Mouse (Mus musculus) hindbrain, embryonic 13.5 days (tissue): Measurements from ENCODE around the gene Focad. TPM values are rescaled to one million over a fixed set of nuclear protein-coding genes. Genes with fewer than 3 reads are reported as not detected.

Experiments used
- ATAC-seq: fragments of 200-750 bp; cut with Nextera tagmentation; 2 replicates; pipeline ENCODE4 v1.8.0; 2017; ENCODE audit warnings: moderate TSS enrichment; ENCODE audit not compliant: low FRiP score
- H3K27ac ChIP-seq: fragments of 300-500 bp; sonication (generic); 2 replicates; pipeline ENCODE4 v1.5.1; 2015; ENCODE audit warnings: inconsistent platforms, mild to moderate bottlenecking, moderate library complexity
- H3K27me3 ChIP-seq: fragments of 300-500 bp; sonication (generic); 2 replicates; pipeline ENCODE4 v1.6.1; 2015; ENCODE audit warnings: mild to moderate bottlenecking, inconsistent platforms
- H3K36me3 ChIP-seq: fragments of 300-500 bp; sonication (generic); 2 replicates; pipeline ENCODE4 v1.6.1; 2015; ENCODE audit warnings: mild to moderate bottlenecking, inconsistent platforms
- H3K4me1 ChIP-seq: fragments of 300-500 bp; sonication (generic); replicated peaks from 2 replicates; pipeline ENCODE4 v1.6.1; 2015; ENCODE audit warnings: inconsistent platforms
- H3K4me2 ChIP-seq: fragments of 300-500 bp; sonication (generic); 2 replicates; pipeline ENCODE4 v1.6.1; 2015; ENCODE audit warnings: inconsistent platforms, mild to moderate bottlenecking, moderate library complexity
- H3K4me3 ChIP-seq: fragments of 300-500 bp; sonication (generic); 2 replicates; pipeline ENCODE4 v1.5.1; 2015; ENCODE audit warnings: mild to moderate bottlenecking, inconsistent platforms
- H3K9ac ChIP-seq: fragments of 300-500 bp; sonication (generic); 2 replicates; pipeline ENCODE4 v1.6.1; 2015; ENCODE audit warnings: mild to moderate bottlenecking, inconsistent platforms
- H3K9me3 ChIP-seq: fragments of 300-500 bp; sonication (generic); 2 replicates; pipeline ENCODE4 v1.6.1; 2016; ENCODE audit warnings: inconsistent platforms
- WGBS: fragments of 180-500 bp; shearing (Covaris S2); methylation state at CpG from one replicate; pipeline ENCODE4 v1.1.7; 2015; 5-methylcytosine and 5-hydroxymethylcytosine counted together
- polyA plus RNA-seq: library from polyadenylated mRNA; unstranded; fragments of >200 nt; fragmentation: Nextera tagmentation; extraction: Ambion mirVana; gene quantifications from 2 replicates; pipeline ENCODE4 v1.2.1, GENCODE M21; 2015

Gene Focad
- polyA plus RNA-seq = 10.2 and 11.2 TPM in 2 replicates

DNA sequence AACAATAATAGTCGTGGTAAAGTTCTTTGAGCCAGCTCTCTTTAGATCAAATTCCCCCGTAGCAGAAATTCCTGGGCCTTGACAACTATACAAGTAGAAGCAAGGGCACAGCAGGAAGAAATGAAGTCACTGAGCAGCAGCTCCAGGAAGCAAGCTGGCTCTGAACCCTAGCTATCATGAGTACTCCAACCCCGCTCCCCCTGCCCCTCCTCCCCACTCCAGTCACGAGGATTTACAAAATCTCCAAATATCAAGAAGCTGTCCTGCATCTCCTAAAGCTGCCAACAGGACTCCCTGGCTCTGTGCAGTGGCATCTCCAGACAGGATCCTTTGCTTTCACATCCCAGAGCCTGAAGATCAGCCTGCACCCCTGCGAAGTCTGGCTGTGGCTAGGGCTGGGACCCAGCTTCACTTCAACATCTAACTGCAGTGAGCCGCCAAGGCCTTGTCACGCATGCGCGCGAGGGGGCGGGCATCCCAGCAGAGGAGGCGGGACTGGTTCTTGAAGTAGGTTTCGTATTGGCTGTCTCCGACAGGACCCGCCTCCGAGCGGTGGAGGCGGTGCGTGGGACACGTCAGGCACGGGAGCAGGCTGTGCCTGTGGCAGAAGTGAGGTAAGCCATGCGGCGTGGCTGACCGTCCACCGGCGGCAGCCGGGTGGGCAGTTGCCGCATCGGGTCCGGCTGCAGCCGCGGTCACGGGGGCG, at the start of gene Focad:
Gene Focad, plus strand, starts transcription at position 568 of the 706 bp plus-strand sequence.
- peak; percentile 100 for ATAC-seq

DNA sequence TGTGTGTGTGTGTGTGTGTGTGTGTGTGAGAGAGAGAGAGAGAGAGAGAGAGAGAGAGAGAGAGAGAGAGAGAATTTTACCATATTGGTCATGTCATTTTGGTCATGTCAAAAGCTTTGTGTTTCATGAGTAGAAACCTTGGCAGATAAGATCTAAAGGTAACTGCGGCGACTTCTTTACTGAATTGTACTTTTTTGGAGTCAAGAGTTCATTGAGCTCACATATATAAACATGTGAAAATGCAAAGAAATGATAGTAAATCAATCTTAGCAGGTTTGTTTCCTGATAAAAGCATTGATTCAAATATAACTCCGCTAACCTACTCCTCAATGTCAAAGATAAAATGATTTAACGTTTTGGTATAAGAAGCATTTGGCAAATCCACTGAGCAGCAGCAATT, 49.3 kb upstream of the Focad start:
- no peak overlapping the region for H3K4me2 ChIP-seq
- 90% methylated on average over 4 of the region's 4 CpGs for WGBS
- no peaks in the 10 kb centered on the region for H3K36me3 ChIP-seq
- 0 out of 2 replicates have a peak, but pooled peaks cover 6% of the 10 kb centered on the region for H3K9me3 ChIP-seq
- H3K4me1 ChIP-seq = no peaks in the 10 kb centered on the region
- no peak overlapping the region for H3K9ac ChIP-seq
- no peak for ATAC-seq
- H3K4me3 ChIP-seq = no peak overlapping the region
- no peaks in the 10 kb centered on the region for H3K27me3 ChIP-seq
- no peak overlapping the region for H3K27ac ChIP-seq

More for the DNA sequence above, at the start of gene Focad:
- Histone ChIP-seq H3K36me3 (no peaks in the 10 kb centered on the region), H3K27ac (peak within 1 kb of the TSS; percentile 80), H3K4me2 (peak within 1 kb of the TSS; percentile 89), H3K9ac (peak within 1 kb of the TSS; percentile 85), H3K4me3 (peak within 1 kb of the TSS; percentile 84), H3K9me3 (no peaks in the 10 kb centered on the region), H3K4me1 (peaks cover 8% of the 10 kb centered on the region), H3K27me3 (no peaks in the 10 kb centered on the region)
- under 1% methylated on average over 34 of the region's 34 CpGs for WGBS

DNA sequence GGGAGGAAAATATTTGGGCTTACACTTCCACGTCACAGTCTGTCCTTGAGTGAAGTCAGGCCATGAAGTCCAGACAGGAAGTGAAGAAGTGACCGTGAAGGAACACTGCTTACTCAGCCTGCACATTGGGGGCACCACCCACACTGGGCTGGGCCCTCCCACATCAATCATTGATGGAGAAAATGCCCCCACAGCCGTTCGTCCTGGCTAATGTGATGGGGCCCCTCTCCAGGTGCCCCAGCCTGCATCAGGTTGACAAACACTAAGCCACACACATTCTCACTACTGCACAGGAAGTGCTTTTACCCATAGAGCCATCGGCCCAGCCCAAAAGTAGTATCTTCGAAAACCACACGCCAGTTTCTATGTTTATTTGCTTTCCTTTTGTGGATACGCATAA, 48.1 kb upstream of the Focad start:
- H3K4me3 ChIP-seq = no peak overlapping the region
- H3K36me3 ChIP-seq = no peaks in the 10 kb centered on the region
- 0 out of 2 replicates have a peak, but pooled peaks cover 6% of the 10 kb centered on the region for H3K9me3 ChIP-seq
- H3K4me2 ChIP-seq = no peak overlapping the region
- H3K27me3 ChIP-seq = no peaks in the 10 kb centered on the region
- no peak overlapping the region for H3K27ac ChIP-seq
- no peak overlapping the region for H3K9ac ChIP-seq
- H3K4me1 ChIP-seq = no peaks in the 10 kb centered on the region
- no peak for ATAC-seq
- 77% methylated on average over 8 of the region's 8 CpGs for WGBS

DNA sequence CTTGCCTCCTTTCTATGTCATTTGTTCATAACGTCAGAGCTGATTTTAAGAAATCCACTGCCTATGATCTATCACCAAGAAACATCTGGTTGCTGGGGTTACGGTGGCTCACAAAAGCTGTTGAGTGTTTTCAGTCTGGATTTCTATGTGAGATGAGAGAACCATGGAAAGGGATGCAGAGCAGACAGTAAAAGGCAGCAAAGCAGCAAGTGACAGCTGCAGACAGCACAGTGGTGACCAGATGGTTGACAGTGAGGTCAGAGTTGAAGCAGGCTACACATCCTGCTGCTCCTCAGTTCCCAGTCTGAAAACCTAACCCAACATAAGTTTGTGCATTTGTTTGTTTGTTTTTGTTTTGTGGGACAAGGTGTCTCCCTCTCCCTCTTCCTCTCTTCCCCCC, 19.0 kb upstream of the Focad start:
- H3K9me3 ChIP-seq = no peaks in the 10 kb centered on the region
- H3K4me1 ChIP-seq = no peaks in the 10 kb centered on the region
- 72% methylated on average over 2 of the region's 2 CpGs for WGBS
- H3K36me3 ChIP-seq = no peaks in the 10 kb centered on the region
- H3K27me3 ChIP-seq = no peaks in the 10 kb centered on the region
- H3K4me2 ChIP-seq = no peak overlapping the region
- H3K9ac ChIP-seq = no peak overlapping the region
- H3K4me3 ChIP-seq = no peak overlapping the region
- ATAC-seq = no peak
- no peak overlapping the region for H3K27ac ChIP-seq

DNA sequence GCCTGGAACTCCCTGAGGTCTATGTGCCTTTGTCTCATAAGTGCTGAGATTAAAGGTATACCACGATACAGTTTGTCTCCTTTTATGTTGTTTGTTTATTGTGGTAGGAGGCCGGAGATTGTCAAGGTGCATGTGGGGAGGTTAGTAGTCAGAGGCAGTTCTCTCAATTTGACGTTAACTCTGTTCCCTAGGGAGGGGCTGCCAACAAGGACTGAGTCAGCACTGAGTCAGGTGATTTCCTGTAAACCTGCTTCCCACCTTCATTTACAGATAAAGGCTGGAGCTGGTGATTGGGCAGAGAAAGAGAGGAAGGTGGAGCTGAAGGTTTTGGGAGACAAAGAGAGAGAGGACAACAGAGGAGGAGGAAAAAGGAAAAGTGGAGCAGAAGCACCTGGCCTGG, 15.4 kb upstream of the Focad start:
- Histone ChIP-seq H3K4me1 (no peaks in the 10 kb centered on the region), H3K36me3 (no peaks in the 10 kb centered on the region), H3K27ac (no peak overlapping the region), H3K27me3 (no peaks in the 10 kb centered on the region), H3K9me3 (no peaks in the 10 kb centered on the region), H3K4me3 (no peak overlapping the region), H3K9ac (no peak overlapping the region), H3K4me2 (no peak overlapping the region)
- WGBS = 74% methylated on average over 3 of the region's 3 CpGs
- ATAC-seq = no peak

DNA sequence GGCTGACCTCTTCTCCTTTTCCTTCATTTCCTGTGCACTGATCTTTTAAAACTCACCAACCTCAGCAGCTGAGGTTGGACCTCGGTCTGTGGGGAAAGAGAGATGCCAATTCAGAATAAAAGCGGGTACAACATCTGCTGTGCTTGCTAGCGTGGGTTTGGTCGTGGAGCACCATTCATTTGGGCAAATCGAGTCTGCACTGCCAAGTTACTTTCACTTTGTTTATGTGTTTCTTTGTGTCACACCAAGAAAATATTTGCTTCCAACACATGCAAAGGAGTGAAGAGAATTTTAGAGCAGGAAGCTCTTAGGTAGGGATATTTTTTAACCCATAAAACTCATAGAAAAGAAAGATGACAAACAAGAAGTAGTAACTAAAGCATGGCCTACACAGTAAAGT, 13.0 kb upstream of the Focad start:
- H3K9ac ChIP-seq = no peak overlapping the region
- no peaks in the 10 kb centered on the region for H3K4me1 ChIP-seq
- H3K4me3 ChIP-seq = no peak overlapping the region
- ATAC-seq = no peak
- H3K9me3 ChIP-seq = no peaks in the 10 kb centered on the region
- 74% methylated on average over 5 of the region's 5 CpGs for WGBS
- no peaks in the 10 kb centered on the region for H3K27me3 ChIP-seq
- no peak overlapping the region for H3K27ac ChIP-seq
- H3K36me3 ChIP-seq = no peaks in the 10 kb centered on the region
- H3K4me2 ChIP-seq = no peak overlapping the region

DNA sequence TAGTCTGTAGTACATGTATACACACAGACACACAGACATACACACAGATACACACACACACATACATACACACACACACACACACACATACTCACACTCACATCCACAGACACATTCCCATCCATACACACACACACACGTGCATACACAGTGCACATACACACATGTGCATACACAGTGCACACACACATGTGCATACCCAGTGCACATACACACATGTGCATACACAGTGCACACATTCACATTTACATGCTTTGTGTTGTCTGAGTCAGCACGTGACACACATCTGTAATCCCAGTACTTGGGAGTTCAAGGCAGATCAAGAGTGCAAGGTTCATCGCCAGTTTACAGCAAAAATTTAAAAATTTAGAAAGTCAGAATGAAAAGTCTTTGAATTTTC, 12.5 kb upstream of the Focad start:
- H3K27me3 ChIP-seq = no peaks in the 10 kb centered on the region
- no peak overlapping the region for H3K27ac ChIP-seq
- no peak for ATAC-seq
- H3K36me3 ChIP-seq = no peaks in the 10 kb centered on the region
- no peaks in the 10 kb centered on the region for H3K4me1 ChIP-seq
- H3K9me3 ChIP-seq = no peaks in the 10 kb centered on the region
- no peak overlapping the region for H3K9ac ChIP-seq
- no peak overlapping the region for H3K4me2 ChIP-seq
- H3K4me3 ChIP-seq = no peak overlapping the region
- WGBS = 92% methylated on average over 3 of the region's 3 CpGs

DNA sequence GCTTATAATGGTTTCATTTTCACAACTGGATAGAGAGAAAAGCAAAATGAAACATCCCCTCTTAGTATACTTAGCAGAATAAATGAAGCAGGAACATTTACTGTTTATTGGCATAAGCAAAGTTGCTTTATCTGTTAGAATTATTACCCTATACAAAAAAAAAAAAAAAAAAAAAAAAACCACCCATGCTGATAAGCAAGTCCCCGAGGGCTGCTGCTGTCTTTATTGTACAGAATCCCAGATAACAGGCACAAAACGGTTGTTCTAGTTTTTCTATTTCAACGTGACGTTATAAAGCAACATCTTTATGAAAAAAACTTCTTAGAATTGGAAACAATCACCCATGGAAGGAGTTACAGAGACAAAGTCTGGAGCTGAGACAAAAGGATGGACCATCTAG, 12.0 kb upstream of the Focad start:
- Histone ChIP-seq H3K4me3 (no peak overlapping the region), H3K27me3 (no peaks in the 10 kb centered on the region), H3K27ac (no peak overlapping the region), H3K4me1 (no peaks in the 10 kb centered on the region), H3K9me3 (no peaks in the 10 kb centered on the region), H3K36me3 (no peaks in the 10 kb centered on the region), H3K4me2 (no peak overlapping the region), H3K9ac (no peak overlapping the region)
- no peak for ATAC-seq
- WGBS = 87% methylated on average over 4 of the region's 4 CpGs

DNA sequence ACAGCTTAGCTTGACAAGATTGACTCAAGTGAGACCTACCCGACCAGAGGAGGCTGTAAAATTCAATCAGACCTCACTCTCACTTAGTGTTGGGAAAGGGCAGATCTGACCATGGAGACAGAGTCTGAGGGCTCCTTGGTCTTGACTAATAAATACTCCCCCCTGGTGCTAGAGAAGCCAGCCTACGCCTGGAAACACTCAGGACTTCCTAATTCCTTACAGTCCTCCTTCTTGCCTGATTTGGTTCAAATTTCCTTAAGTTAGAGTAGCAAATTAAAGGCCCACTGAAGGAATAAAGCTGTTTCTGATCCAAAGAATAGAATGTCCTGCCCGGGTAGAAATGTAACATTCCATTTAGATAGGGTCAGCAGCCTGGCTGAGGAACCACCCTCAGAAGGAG, 10.6 kb upstream of the Focad start:
- Histone ChIP-seq H3K9me3 (no peaks in the 10 kb centered on the region), H3K4me3 (no peak overlapping the region), H3K4me2 (no peak overlapping the region), H3K9ac (no peak overlapping the region), H3K4me1 (no peaks in the 10 kb centered on the region), H3K36me3 (no peaks in the 10 kb centered on the region), H3K27me3 (no peaks in the 10 kb centered on the region), H3K27ac (no peak overlapping the region)
- ATAC-seq = no peak
- 80% methylated on average over 3 of the region's 3 CpGs for WGBS

DNA sequence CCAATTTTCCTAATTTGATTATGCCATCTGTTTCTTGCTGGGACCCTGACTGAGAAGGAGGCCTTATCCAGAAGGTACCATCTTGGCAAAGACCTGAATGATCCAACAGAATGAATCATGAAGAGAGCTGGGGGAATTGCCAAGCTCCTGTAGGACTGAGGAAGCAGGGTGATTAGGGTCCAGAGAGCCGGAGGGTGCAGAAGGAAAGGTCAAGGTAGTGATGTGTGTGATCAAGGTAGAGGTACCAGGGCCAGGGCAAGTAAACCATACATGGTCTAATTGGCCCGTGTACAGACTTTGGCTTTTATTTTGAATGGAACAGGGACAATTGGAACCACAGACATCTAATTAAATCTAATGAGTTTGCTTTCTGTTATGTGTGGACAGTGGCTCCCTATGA, 4.1 kb upstream of the Focad start:
- H3K4me2 ChIP-seq = no peak overlapping the region
- no peak overlapping the region for H3K9ac ChIP-seq
- no peaks in the 10 kb centered on the region for H3K27me3 ChIP-seq
- no peak overlapping the region for H3K27ac ChIP-seq
- WGBS = 64% methylated on average over 2 of the region's 2 CpGs
- no peak for ATAC-seq
- H3K36me3 ChIP-seq = no peaks in the 10 kb centered on the region
- peaks cover 8% of the 10 kb centered on the region for H3K4me1 ChIP-seq
- no peaks in the 10 kb centered on the region for H3K9me3 ChIP-seq
- no peak overlapping the region for H3K4me3 ChIP-seq

DNA sequence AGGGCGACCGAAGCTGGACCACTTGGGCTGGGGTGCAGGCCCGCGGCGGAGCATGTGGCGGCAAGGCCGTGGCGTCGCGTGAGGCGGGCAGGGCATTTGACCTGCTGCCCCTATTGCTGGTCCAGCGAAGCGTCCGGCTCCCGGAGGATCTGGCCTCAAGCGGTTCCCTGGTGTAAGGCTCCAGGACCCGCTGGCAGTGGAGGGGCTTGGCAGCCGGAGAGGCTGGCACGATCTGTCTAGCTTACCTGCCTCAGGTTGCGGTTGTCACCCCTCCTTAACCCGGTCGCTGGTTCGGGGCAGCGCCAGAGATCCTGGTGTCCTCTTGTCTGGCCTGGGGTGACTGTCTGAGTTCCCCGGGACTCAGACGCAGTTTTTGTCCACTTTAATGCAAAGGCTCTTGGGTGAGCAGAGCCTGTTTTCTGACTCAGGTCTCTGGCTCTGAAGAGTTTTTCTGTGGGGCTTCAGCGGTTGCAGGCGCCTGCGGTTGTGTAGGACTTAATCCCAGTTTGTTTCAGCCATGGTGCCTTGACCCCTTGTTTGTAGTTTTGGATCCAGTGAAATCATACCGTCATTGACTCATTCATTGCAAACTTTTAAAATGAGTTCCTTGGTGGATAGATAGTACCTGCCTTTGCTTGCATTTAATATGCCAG, 465 bp downstream of the Focad start:
- no peak for ATAC-seq
- peak overlapping the region; percentile 89 for H3K4me2 ChIP-seq
- no peaks in the 10 kb centered on the region for H3K9me3 ChIP-seq
- peak overlapping the region; percentile 80 for H3K27ac ChIP-seq
- H3K36me3 ChIP-seq = no peaks in the 10 kb centered on the region
- H3K27me3 ChIP-seq = no peaks in the 10 kb centered on the region
- under 1% methylated on average over 30 of the region's 30 CpGs for WGBS
- peak overlapping the region; percentile 84 for H3K4me3 ChIP-seq
- peaks cover 8% of the 10 kb centered on the region for H3K4me1 ChIP-seq
- peak overlapping the region; percentile 85 for H3K9ac ChIP-seq

DNA sequence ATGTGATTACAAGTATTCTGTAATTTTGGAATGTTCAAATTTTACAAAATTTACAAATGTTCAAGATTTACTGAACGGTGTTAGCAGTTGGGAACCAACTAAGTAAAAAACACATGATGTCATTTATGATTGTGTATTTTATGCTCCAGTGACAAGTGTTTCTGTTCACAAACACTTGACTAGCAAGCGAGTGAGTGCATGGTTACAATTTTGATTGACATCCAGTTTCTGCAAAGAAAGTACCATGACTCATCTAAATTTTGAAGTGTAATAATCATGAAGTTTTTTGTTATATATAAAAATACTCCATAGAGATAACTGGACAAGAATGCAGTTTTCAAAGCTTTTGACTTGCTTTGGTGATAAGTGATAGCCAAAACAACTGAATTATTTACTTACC, 1.3 kb downstream of the Focad start:
- peaks cover 8% of the 10 kb centered on the region for H3K4me1 ChIP-seq
- no peak overlapping the region for H3K4me3 ChIP-seq
- H3K27me3 ChIP-seq = no peaks in the 10 kb centered on the region
- no peaks in the 10 kb centered on the region for H3K9me3 ChIP-seq
- no peak overlapping the region for H3K9ac ChIP-seq
- no peak for ATAC-seq
- no peaks in the 10 kb centered on the region for H3K36me3 ChIP-seq
- no peak overlapping the region for H3K27ac ChIP-seq
- H3K4me2 ChIP-seq = no peak overlapping the region
- 86% methylated on average over 2 of the region's 2 CpGs for WGBS

DNA sequence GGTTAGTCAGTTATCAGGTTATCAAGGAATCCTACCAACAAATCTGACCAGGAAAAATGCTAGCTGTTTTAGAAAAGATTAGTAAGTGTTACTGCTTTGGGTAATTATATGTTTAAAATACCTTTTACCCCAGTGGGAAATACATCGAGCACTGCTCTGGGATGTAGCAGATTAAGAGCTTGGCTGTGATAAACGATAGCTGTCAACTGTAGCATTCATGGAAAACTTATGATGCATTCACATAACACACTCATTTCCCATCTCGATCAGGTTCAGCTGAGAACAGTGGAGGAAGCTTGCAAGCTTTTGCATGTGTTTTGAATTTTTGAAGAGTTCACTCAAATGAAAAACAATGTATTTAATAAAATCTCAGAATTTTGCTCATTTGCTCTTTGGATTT, 14.2 kb downstream of the Focad start:
- 48% methylated on average over 3 of the region's 3 CpGs for WGBS
- Histone ChIP-seq H3K36me3 (no peaks in the 10 kb centered on the region), H3K9ac (no peak overlapping the region), H3K4me1 (no peaks in the 10 kb centered on the region), H3K27me3 (no peaks in the 10 kb centered on the region), H3K9me3 (no peaks in the 10 kb centered on the region), H3K4me3 (no peak overlapping the region), H3K27ac (no peak overlapping the region), H3K4me2 (no peak overlapping the region)
- no peak for ATAC-seq
